Mouse (Mus musculus) CD4-positive, CD25-positive, alpha-beta regulatory T cell, adult 4 months (primary cell): ENCODE data around the gene Gabarap. TPM values are rescaled to one million over a fixed set of nuclear protein-coding genes. Genes with fewer than 3 reads are reported as not detected.
A peak's percentile ranks its signal among the peaks of the same experiment; 100 is the strongest.

Experiments used
- ATAC-seq: one replicate; pipeline ENCODE4 v1.8.0; 2017
- polyA plus RNA-seq, 2 experiments: library from polyadenylated mRNA; unstranded; fragments of 100-300 nt; shearing (Covaris generic); gene quantifications; one replicate each; pipeline ENCODE4 v1.2.1; 2017

Gabarap gene
- polyA plus RNA-seq, 2 experiments from 2014 or later: 282 to 355 TPM

DNA sequence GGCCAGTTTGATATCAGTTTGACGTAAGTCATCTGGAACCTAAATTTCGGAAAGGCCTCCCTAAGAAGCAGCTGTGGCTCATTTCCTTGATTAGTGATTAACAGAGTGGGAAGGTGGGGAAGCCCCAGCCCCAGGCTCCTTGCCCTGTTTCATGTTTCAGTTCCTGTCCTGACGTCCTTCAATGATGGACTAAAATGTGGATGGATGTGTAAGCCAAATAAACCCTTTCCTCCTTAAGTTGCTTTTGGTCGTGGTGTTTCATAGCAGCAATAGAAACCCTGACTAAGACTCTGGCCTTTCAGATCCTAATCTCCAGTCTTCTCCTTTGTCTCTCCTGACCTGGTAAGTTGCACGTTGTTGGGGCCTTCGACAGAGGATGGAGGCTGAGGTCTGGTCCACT lies 20.7 kb upstream of the Gabarap start:
- ATAC-seq: no peak

DNA sequence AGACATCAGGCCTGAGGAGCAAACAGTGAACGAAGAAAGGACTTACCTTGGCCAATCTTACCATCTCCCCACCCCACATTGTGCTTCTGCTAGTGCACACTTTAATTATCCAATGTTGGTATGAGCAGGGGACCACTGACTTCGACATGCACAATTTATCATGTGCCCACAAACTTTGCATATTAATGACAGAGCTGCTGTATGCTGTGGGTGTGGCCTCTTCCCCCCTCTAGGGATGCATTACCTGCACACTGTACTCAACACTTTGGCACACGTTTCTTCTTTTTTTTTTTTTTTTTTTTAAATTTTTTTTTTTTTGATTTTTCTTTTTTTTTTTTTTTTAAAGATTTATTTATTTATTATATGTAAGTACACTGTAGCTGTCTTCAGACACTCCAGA lies 20.2 kb upstream of the Gabarap start:
- ATAC-seq: no peak

DNA sequence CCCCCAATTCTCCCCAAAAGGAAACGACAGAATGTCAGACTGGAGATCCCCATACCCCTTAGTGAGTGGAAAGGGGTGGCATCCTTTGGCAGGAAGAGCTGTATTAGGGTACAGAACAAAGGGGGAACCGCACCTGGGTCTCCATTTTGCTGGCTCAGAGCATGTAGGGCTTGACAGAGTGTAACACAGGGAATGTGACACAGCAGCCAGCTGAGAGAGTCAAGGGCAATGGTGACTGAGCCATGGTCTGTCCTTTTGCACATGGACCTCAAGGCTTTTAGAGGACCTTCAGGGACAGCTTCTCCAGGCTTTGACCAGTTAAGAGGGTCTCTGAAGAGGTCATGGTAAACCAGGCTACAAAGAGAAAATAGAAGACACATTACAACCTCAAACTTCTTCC lies 16.0 kb upstream of the Gabarap start:
- no peak for ATAC-seq

DNA sequence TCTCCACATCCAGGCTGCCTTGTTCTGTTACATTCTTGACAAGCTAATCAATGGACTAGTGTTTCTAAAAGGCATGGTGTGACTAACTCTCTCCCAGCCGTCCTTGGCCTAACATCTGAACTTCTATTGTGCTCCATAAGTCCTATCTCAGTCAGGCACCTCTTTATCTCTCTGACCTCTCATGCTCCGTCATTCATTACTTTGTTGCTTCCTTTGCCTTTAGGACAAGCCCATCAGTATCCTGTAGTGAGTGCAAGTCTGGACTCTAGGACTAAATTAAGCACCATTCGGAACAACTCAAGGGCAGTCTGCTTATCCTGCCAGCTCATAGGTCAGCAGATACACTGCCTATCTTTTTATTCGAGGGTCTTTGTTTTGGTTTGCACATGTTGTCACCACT lies 14.7 kb upstream of the Gabarap start:
- ATAC-seq: no peak

DNA sequence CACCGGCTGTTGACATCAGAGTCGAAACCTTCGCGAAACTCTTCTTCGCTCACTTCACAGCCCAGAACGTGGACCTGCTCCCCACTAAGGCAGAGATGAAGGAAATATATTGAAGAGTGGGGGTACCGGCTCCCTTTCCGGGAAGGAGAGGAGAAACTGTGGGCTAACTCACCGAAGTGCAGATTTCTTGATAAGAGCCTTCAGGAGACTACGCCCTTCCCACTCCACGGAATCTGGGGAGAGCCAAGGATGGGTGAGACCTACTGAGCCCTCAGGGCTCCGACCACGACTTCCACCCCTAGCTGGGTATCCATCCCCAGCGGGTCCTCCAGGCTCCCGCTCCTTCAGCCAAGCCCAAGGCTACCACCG lies 11.1 kb upstream of the Gabarap start:
- peak; percentile 3 for ATAC-seq

DNA sequence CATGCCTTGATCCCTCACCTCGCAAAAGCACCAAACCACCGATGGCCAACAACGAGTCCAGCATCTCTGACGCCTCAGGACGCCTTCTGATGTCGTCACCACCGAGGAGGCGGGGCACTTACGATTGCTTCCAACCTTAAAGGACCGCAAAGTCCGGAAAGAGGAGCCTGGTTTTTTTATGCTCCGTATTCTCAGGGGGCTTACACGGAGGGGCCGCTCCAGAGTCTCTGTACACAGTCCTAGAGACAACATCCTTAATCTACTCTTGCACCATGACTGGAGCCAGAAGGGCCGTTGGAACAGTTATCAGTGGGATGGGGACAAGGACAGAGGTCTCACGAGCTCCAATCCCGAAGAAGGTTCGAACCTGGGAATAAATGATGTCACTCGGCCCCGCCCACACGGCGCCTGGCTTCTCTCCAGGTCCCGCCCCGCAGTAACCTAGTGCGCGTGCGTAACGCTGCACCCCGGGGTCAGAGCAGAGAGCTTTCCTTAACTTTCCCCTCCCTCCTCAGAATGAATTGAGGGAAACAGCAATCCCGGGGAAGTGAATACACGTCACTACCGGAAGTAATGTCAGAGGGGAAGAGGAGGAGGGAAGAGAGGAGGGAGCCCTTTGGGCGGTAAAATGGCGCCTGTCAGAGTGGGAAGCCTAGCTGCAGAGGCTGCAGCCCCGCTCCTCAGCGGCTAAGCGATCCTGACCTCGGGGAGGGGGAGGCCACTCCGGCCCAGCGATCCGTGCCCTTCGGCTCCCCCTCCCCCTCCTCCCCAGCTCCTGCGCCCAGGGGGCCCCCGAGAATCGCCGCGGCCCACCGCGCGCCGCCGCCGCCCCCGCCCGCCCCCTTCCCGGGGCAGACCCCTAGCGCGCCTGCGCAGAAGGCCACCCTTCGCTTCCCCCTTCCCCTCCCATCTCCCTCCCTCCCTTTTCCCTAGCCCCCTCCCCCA lies 10.5 kb upstream of the Gabarap start:
- ATAC-seq: peak; percentile 80

DNA sequence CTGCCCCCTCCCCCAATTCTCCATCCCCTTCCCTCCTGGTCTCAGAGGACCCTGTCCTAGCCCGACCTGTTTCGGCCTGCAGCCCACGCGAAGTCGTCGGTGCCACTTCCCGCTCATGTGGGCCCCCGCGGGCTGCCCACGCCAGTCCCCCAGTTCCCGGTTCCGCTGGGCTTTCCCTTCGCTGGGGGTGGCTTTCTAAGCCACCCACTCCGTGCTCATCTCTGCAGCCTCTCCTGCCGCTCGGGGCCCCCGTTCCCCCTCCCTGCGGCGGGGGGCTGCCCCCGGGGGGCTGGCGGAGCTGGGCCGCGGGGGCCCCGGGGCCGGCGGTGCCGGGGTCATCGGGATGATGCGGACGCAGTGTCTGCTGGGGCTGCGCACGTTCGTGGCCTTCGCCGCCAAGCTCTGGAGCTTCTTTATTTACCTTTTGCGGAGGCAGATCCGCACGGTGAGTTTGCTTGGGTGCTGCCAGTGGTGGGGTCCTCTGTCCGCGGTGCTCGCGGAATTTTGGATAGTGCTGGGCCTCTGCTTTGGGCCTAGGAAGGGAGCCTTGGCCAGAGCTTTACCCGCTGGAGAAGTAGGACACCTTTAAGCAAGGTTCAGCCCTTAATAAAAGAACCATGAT lies 9.7 kb upstream of the Gabarap start, which contains the start of gene Ctdnep1:
Ctdnep1 (plus strand) TSS at position 16 of the 622 bp plus-strand sequence.
- peak; percentile 42 for ATAC-seq

DNA sequence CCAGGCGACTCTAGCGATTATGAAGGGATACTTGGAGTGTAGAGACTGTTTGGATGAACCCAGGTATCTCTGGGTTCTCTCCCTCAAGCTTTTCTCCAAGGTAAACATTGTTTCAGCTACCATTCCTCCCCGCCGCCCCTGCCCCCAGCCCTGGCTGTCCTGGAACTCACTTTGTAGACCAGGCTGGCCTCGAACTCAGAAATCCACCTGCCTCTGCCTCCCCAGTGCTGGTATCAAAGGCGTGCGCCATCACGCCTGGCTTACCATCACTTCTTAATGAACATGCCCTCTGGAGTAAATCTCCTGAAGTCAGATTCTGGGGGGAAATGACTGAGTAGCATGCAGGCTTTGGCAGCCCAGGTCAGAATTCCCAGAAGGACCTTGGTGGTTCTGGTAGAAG lies 8.7 kb upstream of the Gabarap start, which contains the start of gene Elp5:
Elp5 (minus strand) TSS at position 293 of the 400 bp plus-strand sequence.
- ATAC-seq: no peak

DNA sequence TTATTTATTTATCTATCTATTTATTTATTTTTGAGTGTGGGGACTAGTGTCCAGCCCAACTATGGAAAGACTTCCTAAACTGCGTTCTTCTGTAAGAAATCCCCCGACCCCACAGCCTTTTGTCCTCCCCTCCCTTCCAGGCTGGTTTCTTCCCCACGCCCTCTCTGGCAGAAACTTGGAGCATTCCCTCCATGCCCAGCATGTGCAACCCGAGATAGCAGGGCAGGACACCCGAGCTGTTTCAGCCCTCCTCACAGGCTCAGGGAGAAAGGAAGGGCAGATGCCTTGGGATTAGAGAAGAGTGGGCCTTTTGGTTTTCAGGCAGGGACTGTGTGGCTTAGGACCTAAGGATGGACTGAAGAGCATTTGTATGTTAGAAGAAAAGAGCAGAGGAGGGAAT lies 8.1 kb upstream of the Gabarap start:
- ATAC-seq: no peak

DNA sequence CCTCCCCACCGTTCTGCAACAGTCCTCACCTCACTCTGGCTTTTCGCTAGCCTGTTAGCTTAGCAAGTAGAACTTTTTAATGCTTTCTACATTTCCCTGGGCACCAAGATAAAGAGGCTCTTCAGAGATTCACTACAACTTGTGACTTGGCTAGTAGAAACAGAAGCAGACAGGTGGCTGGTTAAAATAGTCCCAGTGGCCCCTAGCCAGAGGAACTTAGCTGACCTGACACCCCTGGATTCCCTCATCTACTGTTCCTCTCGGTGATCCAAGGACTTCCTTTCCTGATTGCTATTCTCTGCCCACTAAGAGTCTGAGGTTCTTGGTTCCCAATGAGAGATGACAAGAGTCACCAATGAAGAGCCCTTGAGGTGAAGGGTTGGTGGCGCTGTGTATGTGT lies 7.6 kb upstream of the Gabarap start:
- ATAC-seq: no peak

DNA sequence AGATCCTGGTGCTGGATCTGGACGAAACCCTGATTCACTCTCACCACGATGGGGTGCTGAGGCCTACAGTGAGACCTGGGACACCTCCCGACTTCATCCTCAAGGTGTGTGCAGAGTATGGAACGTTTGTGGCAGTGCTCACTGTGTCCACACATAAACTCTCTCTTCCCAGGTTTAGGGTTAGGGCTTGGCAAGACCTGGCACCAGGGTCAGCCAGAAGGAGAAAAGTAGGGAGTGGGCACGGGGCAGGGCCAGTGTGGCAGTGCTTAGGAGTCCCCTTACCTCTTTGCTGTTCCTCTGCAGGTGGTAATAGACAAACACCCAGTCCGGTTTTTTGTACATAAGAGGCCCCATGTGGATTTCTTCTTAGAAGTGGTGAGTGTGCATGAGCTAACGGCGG lies 6.5 kb upstream of the Gabarap start:
- no peak for ATAC-seq

DNA sequence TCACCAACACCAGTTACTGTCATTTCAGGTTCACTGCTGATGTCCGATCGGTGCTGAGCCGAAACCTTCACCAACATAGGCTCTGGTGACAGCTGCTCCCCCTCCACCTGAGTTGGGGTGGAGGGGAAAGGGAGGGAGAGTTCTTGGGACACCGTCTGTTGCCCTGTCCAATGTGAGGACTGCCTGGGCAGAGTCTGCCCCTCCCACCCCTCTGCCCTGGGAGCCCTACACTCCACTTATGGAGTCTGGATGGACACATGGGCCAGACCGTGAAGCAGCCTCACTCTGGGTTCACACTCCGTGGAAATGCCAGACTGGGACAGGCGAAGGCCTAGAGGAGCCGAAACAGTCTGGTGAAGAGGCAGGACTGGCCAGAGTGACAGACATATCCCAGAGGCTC lies 994 bp upstream of the Gabarap start:
- no peak for ATAC-seq

DNA sequence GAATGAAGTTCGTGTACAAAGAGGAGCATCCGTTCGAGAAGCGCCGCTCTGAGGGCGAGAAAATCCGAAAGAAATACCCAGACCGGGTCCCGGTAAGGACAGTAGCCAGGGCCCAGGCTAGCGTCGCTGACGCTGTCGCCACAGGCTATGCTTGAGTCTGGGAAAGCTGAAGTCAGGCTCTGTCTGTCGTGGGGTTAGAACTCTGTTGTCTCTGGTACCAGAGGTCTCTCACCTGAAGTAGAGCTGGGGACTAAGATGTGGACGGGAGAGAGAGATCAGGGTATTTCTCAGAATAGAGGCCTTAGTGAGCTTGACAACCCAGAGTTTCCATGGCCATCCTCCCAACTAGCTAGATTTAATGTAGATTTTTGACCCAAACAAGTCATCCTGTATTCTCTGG lies 768 bp downstream of the Gabarap start:
- no peak for ATAC-seq

DNA sequence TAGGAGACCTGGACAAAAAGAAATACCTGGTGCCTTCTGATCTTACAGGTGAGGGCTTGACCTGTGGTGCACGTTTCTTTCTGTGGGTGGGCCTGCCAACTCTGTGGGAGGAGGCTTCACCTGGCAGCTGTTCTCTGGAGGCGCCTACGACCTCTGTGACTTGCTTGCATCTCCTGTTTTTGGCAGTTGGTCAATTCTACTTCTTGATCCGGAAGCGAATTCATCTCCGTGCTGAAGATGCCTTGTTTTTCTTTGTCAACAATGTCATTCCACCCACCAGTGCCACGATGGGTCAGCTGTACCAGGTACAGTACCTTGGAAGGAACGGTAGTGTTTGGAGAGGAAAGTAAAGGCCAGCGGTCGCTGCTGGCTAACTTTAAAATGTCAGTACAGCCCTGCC lies 1.5 kb downstream of the Gabarap start:
- no peak for ATAC-seq

DNA sequence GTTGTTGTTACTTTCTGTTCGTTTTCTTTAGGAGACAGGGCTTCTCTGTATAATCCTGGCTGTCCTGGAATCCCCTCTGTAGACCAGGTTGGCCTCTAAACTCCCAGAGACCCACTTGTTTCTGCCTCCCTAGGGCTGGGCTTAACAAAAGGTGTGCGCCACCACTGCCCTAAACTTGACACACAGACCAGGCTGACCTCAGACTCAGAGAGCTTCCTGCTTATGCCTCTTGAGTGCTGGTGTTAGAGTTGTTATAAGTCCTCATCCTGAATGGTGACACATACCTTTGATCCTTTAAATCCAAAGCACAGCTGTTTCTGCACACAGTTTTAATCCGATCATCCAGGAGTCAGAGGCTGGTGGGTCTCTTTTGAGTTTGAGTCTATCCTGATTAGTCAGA lies 2.0 kb downstream of the Gabarap start:
- ATAC-seq: no peak

DNA sequence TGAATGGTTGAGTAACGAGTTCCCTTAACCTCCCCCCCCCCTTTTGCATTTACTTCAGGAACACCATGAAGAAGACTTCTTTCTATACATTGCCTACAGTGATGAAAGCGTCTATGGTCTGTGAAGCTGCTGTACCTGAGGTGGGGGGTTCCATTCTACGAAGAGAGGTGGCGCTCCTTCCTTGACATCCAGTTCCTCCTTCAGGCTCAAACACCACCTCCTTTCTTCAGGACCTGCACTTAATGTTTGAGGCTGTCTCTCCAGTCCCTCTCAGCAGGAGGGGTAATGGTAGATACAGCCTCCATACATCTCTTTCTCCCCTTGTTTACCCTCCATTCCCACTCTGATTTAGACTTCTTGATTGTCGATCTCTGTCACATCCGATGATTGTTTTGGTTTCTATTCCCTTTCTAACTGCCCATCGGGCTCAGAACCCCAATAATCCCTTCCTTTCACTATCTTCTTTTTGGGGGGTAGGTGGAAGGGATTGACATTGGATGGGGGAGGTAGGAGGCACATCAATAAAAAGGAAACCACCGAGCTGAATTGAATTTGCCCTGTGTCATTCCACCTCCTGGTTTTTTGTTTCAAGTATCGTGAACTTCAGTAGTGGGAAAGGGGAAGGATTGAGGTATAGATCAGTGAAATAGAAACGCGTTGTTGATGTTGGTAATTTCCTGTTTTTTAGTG lies 3.6 kb downstream of the Gabarap start:
- ATAC-seq: no peak

DNA sequence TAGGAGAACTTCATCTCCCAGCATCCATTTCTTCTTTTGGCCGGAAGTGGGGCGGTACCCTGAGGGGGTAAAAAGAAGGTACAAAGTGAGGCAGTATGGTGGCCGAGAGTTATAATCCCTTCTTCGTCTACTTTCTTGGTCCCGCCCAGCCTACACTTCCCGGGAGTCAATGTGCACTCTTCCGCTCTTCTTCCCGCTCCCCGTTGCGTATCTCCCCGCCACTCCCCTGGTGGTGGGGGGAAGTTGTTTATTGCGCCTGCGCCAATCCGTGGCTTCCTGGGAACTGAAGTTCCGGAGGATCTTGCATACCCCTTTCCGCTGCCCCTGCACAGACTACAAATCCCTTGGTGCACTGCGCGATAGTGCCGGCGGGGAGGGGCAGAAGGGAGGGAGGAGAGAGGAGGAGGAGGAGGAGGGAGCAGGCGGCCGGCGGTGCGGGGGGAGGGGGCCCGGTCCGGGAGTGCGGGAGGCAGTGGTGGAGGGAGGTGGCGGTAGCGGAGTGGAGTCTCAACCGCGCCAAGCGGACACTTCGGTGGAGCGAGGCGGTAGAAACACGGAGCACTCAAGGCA lies 4.5 kb downstream of the Gabarap start, which contains the start of gene Phf23:
Phf23 (plus strand) TSS at position 387 of the 570 bp plus-strand sequence.
- ATAC-seq: peak; percentile 68

DNA sequence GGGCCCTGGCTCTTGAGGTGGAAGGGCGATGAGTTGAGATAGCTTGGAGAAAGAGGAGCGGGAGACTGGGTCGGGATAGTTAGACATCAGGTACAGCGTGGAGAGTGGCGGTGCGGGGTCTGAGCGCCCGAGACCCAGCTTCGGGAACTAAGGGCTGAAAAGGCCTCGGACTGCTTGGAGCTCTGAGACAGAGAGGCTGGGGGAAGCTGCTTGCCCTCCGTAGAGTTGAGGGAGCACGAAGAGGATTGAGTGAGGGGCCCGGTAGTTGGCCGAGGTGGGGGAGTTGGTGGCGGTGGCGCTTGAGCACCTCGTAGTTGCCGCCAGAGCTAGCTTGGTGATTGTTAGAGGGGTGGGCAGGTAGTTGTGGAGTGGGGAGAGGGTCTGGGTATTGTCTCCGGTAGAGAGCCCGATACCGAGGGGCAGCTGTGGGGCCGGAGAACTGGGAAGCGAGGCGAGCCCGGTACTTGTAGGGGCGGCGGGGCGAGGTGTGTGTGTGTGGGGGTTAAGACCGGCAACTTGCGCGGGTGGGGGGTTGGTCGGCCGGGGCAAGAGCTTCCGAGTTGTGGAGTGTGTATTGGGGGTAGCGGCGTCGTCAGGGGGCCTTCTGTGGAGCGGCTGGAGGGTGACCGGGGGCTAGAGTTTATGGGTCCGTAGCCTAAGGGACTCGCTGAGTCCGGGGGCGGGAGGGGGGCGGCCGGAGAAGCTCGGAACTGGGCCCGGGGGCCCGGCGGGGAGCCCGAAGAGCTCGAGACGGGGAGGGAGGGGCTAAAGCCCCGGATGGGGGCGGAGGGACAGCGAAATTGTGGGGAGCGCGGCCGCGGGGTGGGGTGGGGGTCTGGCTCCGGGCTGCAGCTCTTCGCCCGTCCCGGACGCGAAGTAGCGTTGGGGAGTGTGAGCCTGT lies 5.5 kb downstream of the Gabarap start:
- no peak for ATAC-seq

DNA sequence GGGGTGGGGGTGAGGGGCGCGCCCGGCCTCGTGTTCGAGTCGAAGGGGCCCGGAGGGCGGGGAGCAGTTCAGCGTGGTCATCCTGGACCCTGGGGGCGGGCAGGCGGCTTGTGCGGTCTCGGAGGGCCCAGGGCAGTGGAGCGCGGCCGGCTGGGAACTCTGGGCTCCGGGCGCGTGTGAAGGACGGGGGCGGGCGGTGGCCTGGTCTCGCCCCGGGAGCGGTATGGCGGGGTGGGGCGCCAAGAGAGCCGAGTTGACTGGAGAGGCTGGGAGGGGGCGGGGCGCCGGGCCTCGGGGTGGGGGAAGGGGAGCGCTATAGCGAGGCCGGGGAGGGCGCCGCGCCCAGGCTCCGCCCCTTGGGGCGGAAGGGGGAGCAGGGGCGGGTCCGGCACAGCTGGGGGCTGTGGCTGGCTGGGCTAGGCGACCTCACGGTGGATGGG lies 6.1 kb downstream of the Gabarap start:
- peak; percentile 22 for ATAC-seq

DNA sequence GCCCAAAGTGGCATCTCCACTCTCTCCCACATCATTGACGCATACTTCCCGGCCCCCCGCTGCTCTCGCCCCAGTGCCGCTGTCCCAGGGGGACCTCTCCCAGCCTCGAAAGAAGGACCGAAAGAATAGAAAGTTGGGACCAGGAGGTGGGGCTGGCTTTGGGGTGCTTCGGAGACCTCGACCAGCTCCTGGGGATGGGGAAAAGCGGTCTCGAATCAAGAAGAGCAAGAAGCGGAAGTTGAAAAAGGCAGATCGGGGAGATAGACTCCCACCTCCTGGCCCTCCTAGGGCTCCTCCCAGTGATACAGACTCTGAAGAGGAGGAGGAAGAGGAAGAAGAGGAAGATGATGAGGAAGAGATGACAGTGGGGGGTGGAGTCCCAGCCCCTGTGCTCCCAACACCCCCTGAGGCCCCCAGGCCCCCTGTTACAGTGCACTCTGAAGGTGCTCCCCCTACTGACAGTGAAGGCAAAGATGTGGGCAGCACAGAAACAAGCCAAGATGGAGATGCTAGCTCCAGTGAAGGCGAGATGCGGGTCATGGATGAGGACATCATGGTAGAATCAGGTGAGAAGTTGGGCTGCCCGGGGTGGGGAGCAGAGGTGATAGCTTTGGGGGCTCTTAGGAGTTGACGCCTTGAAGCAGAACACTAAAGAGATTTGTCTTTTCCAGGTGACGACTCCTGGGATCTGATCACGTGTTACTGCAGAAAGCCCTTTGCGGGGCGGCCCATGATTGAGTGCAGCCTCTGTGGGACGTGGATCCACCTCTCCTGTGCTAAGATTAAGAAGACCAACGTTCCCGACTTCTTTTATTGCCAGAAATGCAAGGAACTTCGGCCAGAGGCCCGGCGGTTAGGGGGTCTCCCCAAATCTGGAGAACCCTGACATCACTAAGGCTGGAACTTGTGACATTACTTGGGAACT lies 7.9 kb downstream of the Gabarap start:
- ATAC-seq: no peak

DNA sequence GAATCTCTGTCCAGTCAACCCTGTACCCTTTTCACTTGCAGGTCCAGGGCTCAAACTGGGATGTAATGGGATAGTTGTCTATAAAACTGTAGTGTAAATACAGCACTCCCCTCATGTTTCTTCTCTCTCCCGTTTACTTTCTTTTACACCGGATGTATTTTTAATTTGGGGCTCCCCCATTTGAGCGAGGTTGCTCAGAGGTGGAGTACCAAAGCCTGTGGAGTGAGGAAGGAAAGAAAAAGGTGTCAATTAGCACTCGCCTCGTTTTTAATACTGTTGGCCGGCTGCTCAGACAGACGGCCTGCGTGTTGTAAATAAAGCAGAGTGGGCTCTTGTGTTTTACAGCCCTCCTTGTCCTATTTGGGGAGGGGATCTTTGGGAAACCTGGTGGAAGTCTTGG lies 8.7 kb downstream of the Gabarap start:
- no peak for ATAC-seq
